Mouse (Mus musculus): Measurements from ENCODE around the gene Ston1. TPM values are rescaled to one million over a fixed set of nuclear protein-coding genes. Genes with fewer than 3 reads are reported as not detected.

The Ston1 gene
- polyA plus RNA-seq, 1 experiment: 34.6 TPM

DNA sequence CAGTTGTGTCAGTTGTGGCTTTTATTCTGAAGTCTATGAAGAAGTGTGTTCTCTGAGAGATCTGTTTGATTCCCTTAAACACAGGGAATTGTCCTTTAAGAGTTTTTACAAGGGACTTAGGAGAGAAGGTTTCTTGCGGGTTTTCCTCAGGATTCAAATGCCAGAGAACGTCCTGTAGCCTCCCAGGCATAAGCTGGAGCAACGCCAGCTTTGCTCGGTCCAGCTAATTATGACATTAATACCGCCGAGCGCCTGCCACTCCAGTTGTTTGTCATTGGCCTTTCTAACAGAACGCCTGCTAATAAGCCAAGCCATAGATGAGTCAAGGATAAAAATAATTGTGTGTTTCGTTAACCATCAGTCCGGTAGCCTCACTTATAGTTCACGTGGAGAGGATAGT is 90.7 kb downstream of the Ston1 start:
- H3K36me3 ChIP-seq (ENCODE audit: control insufficient read depth, insufficient read depth): no peaks in the 10 kb centered on the region
- no peaks in the 10 kb centered on the region for H3K79me2 ChIP-seq (ENCODE audit: control insufficient read depth, insufficient read depth)
- H3K79me3 ChIP-seq (ENCODE audit: low read depth): no peaks in the 10 kb centered on the region
- TF ChIP-seq FOSL1 (IDR thresholded peaks at IDR 0.05; ENCODE audit: insufficient read depth, low read length, poor library complexity, severe bottlenecking): no peak
- no peak for TF ChIP-seq MYOD1 (IDR thresholded peaks at IDR 0.05; ENCODE audit: control insufficient read depth, insufficient read length, low read depth)
- no peak for TF ChIP-seq MAX (IDR thresholded peaks at IDR 0.05)
- TF ChIP-seq CEBPB (IDR thresholded peaks at IDR 0.05; ENCODE audit: low read depth): no peak
- no peak for TF ChIP-seq USF1 (IDR thresholded peaks at IDR 0.05; ENCODE audit: low read depth)
- no peak for TF ChIP-seq MYOG (IDR thresholded peaks at IDR 0.05; ENCODE audit: control insufficient read depth, extremely low read depth, insufficient read length)
- no peak for TF ChIP-seq CTCF (IDR thresholded peaks at IDR 0.05; ENCODE audit: control insufficient read depth, insufficient read depth, insufficient read length)
- H3K4me3 ChIP-seq (ENCODE audit: insufficient read depth, poor library complexity, severe bottlenecking): no peak overlapping the region
- no peak overlapping the region for H3ac ChIP-seq (ENCODE audit: control insufficient read depth, insufficient read length, low read depth)
- H3K27me3 ChIP-seq (ENCODE audit: control insufficient read depth, insufficient read depth, insufficient read length): no peaks in the 10 kb centered on the region

GRCm38 (mm10) chr17:88696656-88697333 is 99.3 kb downstream of the Ston1 start:
- TF ChIP-seq USF1 (IDR thresholded peaks at IDR 0.05; ENCODE audit: low read depth): no peak
- no peak for TF ChIP-seq CEBPB (IDR thresholded peaks at IDR 0.05; ENCODE audit: low read depth)
- TF ChIP-seq FOSL1 (IDR thresholded peaks at IDR 0.05; ENCODE audit: insufficient read depth, low read length, poor library complexity, severe bottlenecking): no peak
- Histone ChIP-seq H3K4me3 (ENCODE audit: insufficient read depth, poor library complexity, severe bottlenecking) (no peak overlapping the region), H3K79me2 (ENCODE audit: control insufficient read depth, insufficient read depth) (no peaks in the 10 kb centered on the region), H3K27me3 (ENCODE audit: control insufficient read depth, insufficient read depth, insufficient read length) (no peaks in the 10 kb centered on the region), H3K79me3 (ENCODE audit: low read depth) (no peaks in the 10 kb centered on the region), H3K36me3 (ENCODE audit: control insufficient read depth, insufficient read depth) (no peaks in the 10 kb centered on the region), H3ac (ENCODE audit: control insufficient read depth, insufficient read length, low read depth) (no peak overlapping the region)

- Histone ChIP-seq H3ac (ENCODE audit: control insufficient read depth, insufficient read length, low read depth) (no peak overlapping the region), H3K27me3 (ENCODE audit: control insufficient read depth, insufficient read depth, insufficient read length) (no peaks in the 10 kb centered on the region), H3K79me2 (ENCODE audit: control insufficient read depth, insufficient read depth) (no peaks in the 10 kb centered on the region), H3K4me3 (ENCODE audit: insufficient read depth, poor library complexity, severe bottlenecking) (no peak overlapping the region), H3K36me3 (ENCODE audit: control insufficient read depth, insufficient read depth) (no peaks in the 10 kb centered on the region), H3K79me3 (ENCODE audit: low read depth) (no peaks in the 10 kb centered on the region)
- TF ChIP-seq MAX (IDR thresholded peaks at IDR 0.05): no peak
- no peak for TF ChIP-seq USF1 (IDR thresholded peaks at IDR 0.05; ENCODE audit: low read depth)
- no peak for TF ChIP-seq MYOG (IDR thresholded peaks at IDR 0.05; ENCODE audit: control insufficient read depth, extremely low read depth, insufficient read length)
- no peak for TF ChIP-seq CEBPB (IDR thresholded peaks at IDR 0.05; ENCODE audit: low read depth)
- TF ChIP-seq CTCF (IDR thresholded peaks at IDR 0.05; ENCODE audit: control insufficient read depth, insufficient read depth, insufficient read length): no peak
These were observed 103.4 kb downstream of the Ston1 start for GRCm38 (mm10) chr17:88700901-88701300.

- no peak for TF ChIP-seq USF1 (IDR thresholded peaks at IDR 0.05; ENCODE audit: low read depth)
- TF ChIP-seq CEBPB (IDR thresholded peaks at IDR 0.05; ENCODE audit: low read depth): no peak
- no peak for TF ChIP-seq FOSL1 (IDR thresholded peaks at IDR 0.05; ENCODE audit: insufficient read depth, low read length, poor library complexity, severe bottlenecking)
- no peak for TF ChIP-seq MYOG (IDR thresholded peaks at IDR 0.05; ENCODE audit: control insufficient read depth, extremely low read depth, insufficient read length)
- TF ChIP-seq CTCF (IDR thresholded peaks at IDR 0.05; ENCODE audit: control insufficient read depth, insufficient read depth, insufficient read length): no peak
- no peak for TF ChIP-seq MYOD1 (IDR thresholded peaks at IDR 0.05; ENCODE audit: control insufficient read depth, insufficient read length, low read depth)
- TF ChIP-seq MAX (IDR thresholded peaks at IDR 0.05): no peak
- Histone ChIP-seq H3K4me3 (ENCODE audit: insufficient read depth, poor library complexity, severe bottlenecking) (no peak overlapping the region), H3K79me3 (ENCODE audit: low read depth) (no peaks in the 10 kb centered on the region), H3K36me3 (ENCODE audit: control insufficient read depth, insufficient read depth) (no peaks in the 10 kb centered on the region), H3K27me3 (ENCODE audit: control insufficient read depth, insufficient read depth, insufficient read length) (no peaks in the 10 kb centered on the region), H3ac (ENCODE audit: control insufficient read depth, insufficient read length, low read depth) (no peak overlapping the region), H3K79me2 (ENCODE audit: control insufficient read depth, insufficient read depth) (no peaks in the 10 kb centered on the region)
These were observed 104.9 kb downstream of the Ston1 start for GRCm38 (mm10) chr17:88702345-88702744.

DNA sequence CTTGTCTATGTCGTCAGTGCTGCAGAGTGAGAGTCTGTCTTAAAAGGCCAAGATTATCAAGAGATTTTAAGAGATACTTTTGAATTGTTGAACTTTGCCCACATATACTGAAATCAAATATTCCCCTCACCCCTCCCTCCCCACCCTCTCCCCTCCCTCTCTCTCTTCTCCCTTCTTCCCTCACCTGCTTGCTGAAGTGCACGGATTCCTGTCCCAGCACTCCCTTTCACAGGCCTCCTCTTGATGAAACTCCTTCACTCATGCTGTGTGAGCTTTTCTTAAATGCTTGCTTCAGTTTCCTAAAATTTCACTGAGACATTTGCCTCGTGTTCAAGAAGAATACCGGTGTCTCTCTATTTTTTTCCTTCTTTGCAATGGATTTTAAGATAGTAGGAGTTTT is 105.6 kb downstream of the Ston1 start:
- H3K79me2 ChIP-seq (ENCODE audit: control insufficient read depth, insufficient read depth): no peaks in the 10 kb centered on the region
- no peaks in the 10 kb centered on the region for H3K36me3 ChIP-seq (ENCODE audit: control insufficient read depth, insufficient read depth)
- no peaks in the 10 kb centered on the region for H3K27me3 ChIP-seq (ENCODE audit: control insufficient read depth, insufficient read depth, insufficient read length)

DNA sequence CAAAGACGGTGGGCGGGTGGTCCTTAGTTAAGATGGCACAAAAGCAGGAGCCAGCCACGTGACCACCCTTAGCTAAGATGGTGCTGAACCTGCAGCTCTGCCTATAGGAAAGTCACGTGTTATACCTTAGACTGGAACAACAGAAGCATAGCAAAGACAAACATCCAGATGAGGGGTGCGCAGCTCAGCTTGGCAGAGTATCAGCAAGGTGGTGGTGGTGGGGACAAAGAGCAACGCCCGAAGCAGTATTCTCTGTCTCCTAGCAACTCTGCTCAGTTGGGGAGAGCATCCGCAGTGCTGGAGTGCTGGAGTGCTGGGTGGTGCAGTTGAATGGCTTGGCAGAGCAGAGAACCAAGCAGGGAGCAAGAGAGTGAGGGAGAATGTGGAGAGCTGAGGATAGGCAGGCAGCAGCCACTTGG is 108.8 kb downstream of the Ston1 start:
- Histone ChIP-seq H3K79me2 (ENCODE audit: control insufficient read depth, insufficient read depth) (no peaks in the 10 kb centered on the region), H3ac (ENCODE audit: control insufficient read depth, insufficient read length, low read depth) (no peak overlapping the region), H3K27me3 (ENCODE audit: control insufficient read depth, insufficient read depth, insufficient read length) (no peaks in the 10 kb centered on the region), H3K36me3 (ENCODE audit: control insufficient read depth, insufficient read depth) (no peaks in the 10 kb centered on the region), H3K79me3 (ENCODE audit: low read depth) (no peaks in the 10 kb centered on the region), H3K4me3 (ENCODE audit: insufficient read depth, poor library complexity, severe bottlenecking) (no peak overlapping the region)
- no peak for TF ChIP-seq FOSL1 (IDR thresholded peaks at IDR 0.05; ENCODE audit: insufficient read depth, low read length, poor library complexity, severe bottlenecking)
- no peak for TF ChIP-seq CTCF (IDR thresholded peaks at IDR 0.05; ENCODE audit: control insufficient read depth, insufficient read depth, insufficient read length)
- TF ChIP-seq CEBPB (IDR thresholded peaks at IDR 0.05; ENCODE audit: low read depth): no peak
- no peak for TF ChIP-seq MYOG (IDR thresholded peaks at IDR 0.05; ENCODE audit: control insufficient read depth, extremely low read depth, insufficient read length)
- no peak for TF ChIP-seq USF1 (IDR thresholded peaks at IDR 0.05; ENCODE audit: low read depth)
- TF ChIP-seq MAX (IDR thresholded peaks at IDR 0.05): no peak
- no peak for TF ChIP-seq MYOD1 (IDR thresholded peaks at IDR 0.05; ENCODE audit: control insufficient read depth, insufficient read length, low read depth)

More for the DNA sequence above, 105.6 kb downstream of the Ston1 start:
- Histone ChIP-seq H3K4me3 (ENCODE audit: insufficient read depth, poor library complexity, severe bottlenecking) (no peak overlapping the region), H3ac (ENCODE audit: control insufficient read depth, insufficient read length, low read depth) (no peak overlapping the region), H3K79me3 (ENCODE audit: low read depth) (no peaks in the 10 kb centered on the region)
- TF ChIP-seq MYOG (IDR thresholded peaks at IDR 0.05; ENCODE audit: control insufficient read depth, extremely low read depth, insufficient read length) (no peak), MAX (IDR thresholded peaks at IDR 0.05) (no peak), CTCF (IDR thresholded peaks at IDR 0.05; ENCODE audit: control insufficient read depth, insufficient read depth, insufficient read length) (no peak), CEBPB (IDR thresholded peaks at IDR 0.05; ENCODE audit: low read depth) (no peak), MYOD1 (IDR thresholded peaks at IDR 0.05; ENCODE audit: control insufficient read depth, insufficient read length, low read depth) (no peak), USF1 (IDR thresholded peaks at IDR 0.05; ENCODE audit: low read depth) (no peak), FOSL1 (IDR thresholded peaks at IDR 0.05; ENCODE audit: insufficient read depth, low read length, poor library complexity, severe bottlenecking) (no peak)

All from C2C12 (cell line).